Comparison of ENCODE assay signal across 8 mouse cellular contexts in genomic region chr3:98106590-98107313, GRCm38 (mm10). TPM values are rescaled to one million over a fixed set of nuclear protein-coding genes. Genes with fewer than 3 reads are reported as not detected.
DNase-seq lines count a peak whose midpoint lies in the region; ATAC-seq and TF ChIP-seq lines count a peak whose summit lies in the region.

No protein-coding gene starts in this region.

- ATAC-seq in liver, postnatal 0 days = no peak
- ATAC-seq in heart, postnatal 0 days (ENCODE audit: insufficient read depth, low read depth) = peak; percentile 70
- ATAC-seq in limb, embryonic 13.5 days (ENCODE audit: low FRiP score, low read depth) = peak; percentile 45; the same call in 1 of the 2 replicates
- no peak for ATAC-seq in granulocyte monocyte progenitor cell, adult 5-6 weeks (replicated peaks; ENCODE audit: poor library complexity, severe bottlenecking)

- 86% methylated on average over 12 of the region's 12 CpGs for WGBS in liver, adult 2 months
- 86% methylated on average over 12 of the region's 12 CpGs for WGBS in liver, postnatal 0 days (ENCODE audit: insufficient replicate concordance)
- 79% methylated on average over 12 of the region's 12 CpGs for WGBS in heart, postnatal 0 days
- WGBS in limb, embryonic 13.5 days = 58% methylated on average over 12 of the region's 12 CpGs

- no peaks in the 10 kb centered on the region for H3K27me3 ChIP-seq in liver, adult 2 months (ENCODE audit: control insufficient read depth, insufficient read depth, low read length)
- H3K27me3 ChIP-seq in liver, postnatal 0 days (ENCODE audit: insufficient read depth, low read length) = no peaks in the 10 kb centered on the region
- H3K27me3 ChIP-seq in heart, postnatal 0 days (ENCODE audit: control insufficient read depth, insufficient read depth, low read length) = no peaks in the 10 kb centered on the region
- no peaks in the 10 kb centered on the region for H3K27me3 ChIP-seq in limb, embryonic 13.5 days

- H3K4me3 ChIP-seq in liver, adult 2 months (ENCODE audit: insufficient read depth, low read depth, low read length) = no peak overlapping the region
- H3K4me3 ChIP-seq in liver, postnatal 0 days (ENCODE audit: low read depth, low read length) = no peak overlapping the region
- no peak overlapping the region for H3K4me3 ChIP-seq in heart, postnatal 0 days (ENCODE audit: low read depth, low read length)
- no peak overlapping the region for H3K4me3 ChIP-seq in limb, embryonic 13.5 days

- no peaks in the 10 kb centered on the region for H3K9me3 ChIP-seq in liver, postnatal 0 days (ENCODE audit: low read length)
- 0 out of 2 replicates have a peak, but pooled peaks cover 5% of the 10 kb centered on the region for H3K9me3 ChIP-seq in heart, postnatal 0 days (replicated peaks; ENCODE audit: control insufficient read depth, low read length)
- H3K9me3 ChIP-seq in limb, embryonic 13.5 days = peaks cover 6% of the 10 kb centered on the region

- no peak for DNase-seq in liver, adult 2 months (ENCODE audit: extremely low read depth, low read depth, low spot score)
- DNase-seq in liver, postnatal 0 days = no peak
- DNase-seq in cerebellum, postnatal 10 days = peak; percentile 64 to 71
- peak; percentile 25 for DNase-seq in heart, postnatal 0 days (ENCODE audit: low spot score)
- no peak for DNase-seq in thymus, postnatal 10 days (ENCODE audit: low spot score in 2 of 2)
- DNase-seq in spleen, adult 12 weeks (ENCODE audit: low spot score) = no peak

- no peak for TF ChIP-seq POLR2A in liver, adult 2 months (IDR thresholded peaks at IDR 0.05; ENCODE audit: extremely low read depth, insufficient read depth, low read length)

- H3K4me2 ChIP-seq in liver, postnatal 0 days (ENCODE audit: low read depth, low read length) = no peak overlapping the region
- no peak overlapping the region for H3K4me2 ChIP-seq in heart, postnatal 0 days (ENCODE audit: low read depth, low read length)
- H3K4me2 ChIP-seq in limb, embryonic 13.5 days (replicated peaks) = no peak overlapping the region

- peak overlapping the region; percentile 11; the same call in 1 of the 2 replicates for H3K27ac ChIP-seq in liver, adult 2 months (replicated peaks; ENCODE audit: insufficient read depth, low read depth, low read length)
- no peak overlapping the region for H3K27ac ChIP-seq in liver, postnatal 0 days (ENCODE audit: low read depth)
- H3K27ac ChIP-seq in heart, postnatal 0 days (ENCODE audit: low read depth) = peak overlapping the region; percentile 30; the same call in 1 of the 2 replicates
- H3K27ac ChIP-seq in limb, embryonic 13.5 days = peak overlapping the region; percentile 23

- no peaks in the 10 kb centered on the region for H3K79me2 ChIP-seq in liver, adult 2 months (ENCODE audit: control insufficient read depth, insufficient read depth, low read length)

- TF ChIP-seq EP300 in liver, postnatal 0 days (IDR thresholded peaks at IDR 0.05; ENCODE audit: low read depth) = no peak
- no peak for TF ChIP-seq EP300 in heart, postnatal 0 days (IDR thresholded peaks at IDR 0.05; ENCODE audit: low read depth)

- peaks cover 27% of the 10 kb centered on the region for H3K4me1 ChIP-seq in liver, adult 2 months (ENCODE audit: control insufficient read depth, insufficient read depth, low read length)
- peaks cover 3% of the 10 kb centered on the region for H3K4me1 ChIP-seq in liver, postnatal 0 days (ENCODE audit: insufficient read depth)
- H3K4me1 ChIP-seq in heart, postnatal 0 days (ENCODE audit: control insufficient read depth, insufficient read depth) = no peaks in the 10 kb centered on the region
- H3K4me1 ChIP-seq in limb, embryonic 13.5 days = peaks cover 57% of the 10 kb centered on the region

- peaks cover 24% of the 10 kb centered on the region for H3K36me3 ChIP-seq in liver, adult 2 months (ENCODE audit: control insufficient read depth, insufficient read depth, low read length)
- peaks cover 60% of the 10 kb centered on the region for H3K36me3 ChIP-seq in liver, postnatal 0 days (replicated peaks; ENCODE audit: insufficient read depth, low read length)
- H3K36me3 ChIP-seq in heart, postnatal 0 days (replicated peaks; ENCODE audit: control insufficient read depth, insufficient read depth, low read length) = peaks cover 90% of the 10 kb centered on the region
- H3K36me3 ChIP-seq in limb, embryonic 13.5 days = peaks cover 96% of the 10 kb centered on the region

- H3K9ac ChIP-seq in liver, adult 2 months (ENCODE audit: low read depth, low read length) = no peak overlapping the region
- no peak overlapping the region for H3K9ac ChIP-seq in liver, postnatal 0 days (replicated peaks)
- H3K9ac ChIP-seq in heart, postnatal 0 days (replicated peaks; ENCODE audit: low read depth, low read length) = no peak overlapping the region
- no peak overlapping the region for H3K9ac ChIP-seq in limb, embryonic 13.5 days

- TF ChIP-seq CTCF in liver, adult 2 months (IDR thresholded peaks at IDR 0.05; ENCODE audit: low read depth, low read length) = no peak
- no peak for TF ChIP-seq CTCF in liver, postnatal 0 days (IDR thresholded peaks at IDR 0.05; ENCODE audit: low read depth)
- no peak for TF ChIP-seq CTCF in heart, postnatal 0 days (IDR thresholded peaks at IDR 0.05; ENCODE audit: low read depth)

RNA-seq across cellular contexts. Expression of gene Adam30, which starts 53.7 kb away (rescaled TPM):
- not detected in 2 replicates for total RNA-seq in liver, adult 2 months (2014; rRNA removed)
- not detected in 2 replicates for polyA plus RNA-seq in liver, adult 2 months (2012; rRNA removed)
- polyA plus RNA-seq in liver, postnatal 0 days (2015; fragmentation: Nextera tagmentation; extraction: Ambion mirVana) = not detected in 2 replicates
- total RNA-seq in heart, postnatal 0 days (2014; rRNA removed; ENCODE audit: low replicate concordance) = not detected in 2 replicates
- not detected in 2 replicates for polyA plus RNA-seq in heart, postnatal 0 days (2015; fragmentation: Nextera tagmentation; extraction: Ambion mirVana)
- polyA plus RNA-seq in limb, embryonic 13.5 days (2015; fragmentation: Nextera tagmentation; extraction: Ambion mirVana) = not detected in 2 replicates
- not detected in 2 replicates for total RNA-seq in granulocyte monocyte progenitor cell, adult 5-6 weeks (2014; fragmentation: Nextera tagmentation)
- total RNA-seq in granulocyte monocyte progenitor cell, adult 5-6 weeks (2017) = 0.86 TPM in 1 of 2 replicates, not detected in the other

Comparison
In these comparisons a context has a peak if more than half of its experiments do, and no peak if none do; other contexts are left out.
1. DNase-seq: peak in cerebellum, postnatal 10 days (2 of 2) and heart, postnatal 0 days (single experiment); none in liver, adult 2 months (single experiment), liver, postnatal 0 days (single experiment), thymus, postnatal 10 days (0 of 2) and spleen, adult 12 weeks (single experiment).
2. ATAC-seq: peak in heart, postnatal 0 days (single experiment) and limb, embryonic 13.5 days (single experiment); none in liver, postnatal 0 days (single experiment) and granulocyte monocyte progenitor cell, adult 5-6 weeks (single experiment).